Mouse (Mus musculus) heart, postnatal 14 days (tissue): ENCODE measurements around the gene Gm13040. TPM values are rescaled to one million over a fixed set of nuclear protein-coding genes. Genes with fewer than 3 reads are reported as not detected.
"Not testable (repeated sequence)": the region's sequence is repeated elsewhere in the genome, so short reads cannot be mapped to it uniquely, and the experiment has no call there.

Source experiments
- DNase-seq, 2 experiments: peaks; one replicate each; pipeline ENCODE4 v3.0.0; 2021 to 2022
- intact Hi-C: fragments of 180-260 bp; cut with DNase I; formaldehyde crosslinking; loops from one replicate; pipeline ENCODE4 v1.15.1; 2025
- long read RNA-seq, 2 experiments: library from polyadenylated mRNA; stranded (forward); transcript quantifications; one replicate each; pipeline ENCODE4 v2.0.0; 2021
- total RNA-seq, 2 experiments: library from RNA; stranded (reverse); gene quantifications; 2 replicates each; pipeline ENCODE4 v1.2.3; 2021

Gene Gm13040
- not detected for total RNA-seq
- long read RNA-seq, experiment 1 = 0 reads
- long read RNA-seq, experiment 2 = 0 reads

DNA sequence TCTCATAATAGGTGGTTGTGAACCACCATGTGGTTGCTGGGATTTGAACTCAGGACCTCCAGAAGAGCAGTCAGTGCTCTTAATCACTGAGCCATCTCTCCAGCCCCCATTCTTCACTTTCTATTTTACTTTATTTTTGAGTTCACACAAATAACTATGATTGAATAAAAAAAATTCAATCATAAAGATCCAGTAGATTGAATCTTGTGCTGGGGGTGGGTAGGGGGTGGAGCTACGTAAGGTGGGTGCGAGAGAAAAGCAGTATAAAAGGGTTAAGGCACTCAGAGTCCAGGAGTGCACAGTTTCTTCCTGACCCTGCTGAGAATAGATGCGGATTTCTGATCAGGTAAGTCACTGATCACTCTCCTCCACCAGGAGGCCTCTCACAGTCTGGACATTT lies at the start of gene Gm13040:
Gene Gm13040, plus strand, starts transcription at position 301 of the 400 bp plus-strand sequence.
- intact Hi-C loops, DNase-seq: not testable (repeated sequence)

- intact Hi-C loops = no loop called here
These were observed 24.7 kb upstream of the Gm13040 start, which contains the start of gene Gm13043 for GRCm38 (mm10) chr4:143511043-143511442. TSS of gene Gm13043 (plus strand) at chr4:143511343.

GRCm38 (mm10) chr4:143551400-143551799 lies 15.6 kb downstream of the Gm13040 start, which contains the start of the genes BC080695 and Gm13057:
TSS of gene BC080695 (plus strand) at chr4:143551700.
TSS of gene Gm13057 (plus strand) at chr4:143551709.
- DNase-seq, intact Hi-C loops: not testable (repeated sequence)

More at GRCm38 (mm10) chr4:143511043-143511442, 24.7 kb upstream of the Gm13040 start, which contains the start of gene Gm13043:
- DNase-seq = no peak

Other genes starting within 250 kb of the Gm13040 start
- gene Pdpn, start 236.4 kb upstream of the Gm13040 start, total RNA-seq = 10 to 100 TPM in 1 of 2 experiments, 1 to 10 TPM in 1; 8.8 to 10.5 TPM
- under 1 TPM; 0.12 to 0.24 TPM for gene Lrrc38, start 186.2 kb upstream of the Gm13040 start, total RNA-seq
- not detected for gene Pramel1, start 141.5 kb upstream of the Gm13040 start, total RNA-seq
- 10 to 100 TPM in 1 of 2 experiments, 1 to 10 TPM in 1; 9.6 to 10.6 TPM for gene Pramef8, start 123.5 kb upstream of the Gm13040 start, total RNA-seq
- gene Oog4, start 85.6 kb upstream of the Gm13040 start, total RNA-seq = not detected
- gene Gm13043, start 24.6 kb upstream of the Gm13040 start, total RNA-seq = not detected
- gene BC080695, start 15.7 kb downstream of the Gm13040 start, total RNA-seq = not detected
- not detected for gene Gm13057, start 15.8 kb downstream of the Gm13040 start, total RNA-seq
- gene Gm13083, start 79.0 kb downstream of the Gm13040 start, total RNA-seq = not detected
- not detected for gene Gm13088, start 121.3 kb downstream of the Gm13040 start, total RNA-seq
- gene Gm13089, start 166.8 kb downstream of the Gm13040 start, total RNA-seq = not detected
- gene Gm13078, start 183.5 kb downstream of the Gm13040 start, total RNA-seq = not detected